Mouse (Mus musculus): ENCODE measurements at regions not wholly inside any gene's neighbourhood (a gene's known extent, or its start where the extent isn't known, plus 50 kb on each side); places are given as distances from the start of the nearest gene placed in this dataset.
"Not testable (repeated sequence)": the region's sequence is repeated elsewhere in the genome, so short reads cannot be mapped to it uniquely, and the experiment has no call there.

GRCm38 (mm10) chr12:5955564-5955963, 580.1 kb upstream of the Klhl29 start:
- no peak for DNase-seq

GRCm38 (mm10) chr12:5943346-5943925, 568.0 kb upstream of the Klhl29 start:
- DNase-seq = no peak

GRCm38 (mm10) chr12:5921262-5921661, 545.8 kb upstream of the Klhl29 start:
- no peak for DNase-seq

GRCm38 (mm10) chr12:5918030-5918429, 542.5 kb upstream of the Klhl29 start:
- DNase-seq = no peak

- DNase-seq = no peak
These were observed 530.8 kb upstream of the Klhl29 start for GRCm38 (mm10) chr12:5906251-5906650.

GRCm38 (mm10) chr12:5891786-5892185, 516.3 kb upstream of the Klhl29 start:
- not testable (repeated sequence) for DNase-seq

- DNase-seq = no peak
These were observed 491.2 kb upstream of the Klhl29 start for GRCm38 (mm10) chr12:5866701-5867100.

GRCm38 (mm10) chr12:5859795-5860194, 484.3 kb upstream of the Klhl29 start:
- no peak for DNase-seq

GRCm38 (mm10) chr12:5856421-5856820, 480.9 kb upstream of the Klhl29 start:
- no peak for DNase-seq

GRCm38 (mm10) chr12:5810427-5810826, 434.9 kb upstream of the Klhl29 start:
- no peak for DNase-seq

GRCm38 (mm10) chr12:5810009-5810408, 434.5 kb upstream of the Klhl29 start:
- DNase-seq = no peak

GRCm38 (mm10) chr12:5807996-5808886, 432.8 kb upstream of the Klhl29 start:
- no peak for DNase-seq

GRCm38 (mm10) chr12:5805731-5806130, 430.2 kb upstream of the Klhl29 start:
- DNase-seq = no peak

GRCm38 (mm10) chr12:5793051-5793450, 417.6 kb upstream of the Klhl29 start:
- DNase-seq = no peak

GRCm38 (mm10) chr12:5787074-5787813, 411.8 kb upstream of the Klhl29 start:
- DNase-seq = no peak

GRCm38 (mm10) chr12:5781276-5781675, 405.8 kb upstream of the Klhl29 start:
- no peak for DNase-seq

- DNase-seq = no peak
These were observed 402.1 kb upstream of the Klhl29 start for GRCm38 (mm10) chr12:5777556-5777955.

- no peak for DNase-seq
These were observed 396.0 kb upstream of the Klhl29 start for GRCm38 (mm10) chr12:5771399-5771978.

GRCm38 (mm10) chr12:5770531-5770930, 395.0 kb upstream of the Klhl29 start:
- no peak for DNase-seq

GRCm38 (mm10) chr12:5764445-5765170, 389.1 kb upstream of the Klhl29 start:
- DNase-seq = no peak

- no peak for DNase-seq
These were observed 388.5 kb upstream of the Klhl29 start for GRCm38 (mm10) chr12:5764026-5764425.

- no peak for DNase-seq
These were observed 386.9 kb upstream of the Klhl29 start for GRCm38 (mm10) chr12:5762306-5762927.
